Mouse (Mus musculus): ENCODE results near the gene Mid1.
"Not testable (repeated sequence)": the region's sequence is repeated elsewhere in the genome, so short reads cannot be mapped to it uniquely, and the experiment has no call there.

DNA sequence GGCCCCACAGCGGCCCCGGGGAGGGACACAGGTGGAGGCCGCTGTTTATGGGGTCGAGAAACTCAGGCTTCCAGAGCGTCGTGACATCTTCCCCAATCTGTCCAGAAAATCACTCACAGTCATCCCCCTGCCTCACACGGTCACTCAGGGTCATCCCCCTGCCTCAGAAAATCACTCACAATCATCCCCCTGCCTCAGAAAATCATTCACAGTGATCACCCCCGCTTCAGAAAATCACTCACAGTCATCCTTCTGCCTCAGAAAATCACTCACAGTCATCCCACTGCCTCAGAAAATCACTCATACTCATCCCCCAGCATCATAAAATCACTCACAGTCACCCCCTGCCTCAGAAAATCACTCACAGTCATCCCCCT, 304.2 kb downstream of the Mid1 start:
- TF ChIP-seq CTCF (IDR thresholded peaks at IDR 0.05; ENCODE audit: low read depth, low read length); GATA1 (IDR thresholded peaks at IDR 0.05; ENCODE audit: borderline replicate concordance, low read length); TAL1 (conservative IDR thresholded peaks at IDR 0.05; ENCODE audit: low read depth, low read length): not testable (repeated sequence)
